Mouse (Mus musculus) layer of hippocampus, adult 9-11 months (tissue): ENCODE measurements around the gene Fam129b.
A peak's percentile ranks its signal among the peaks of the same experiment; 100 is the strongest.

Experiments
- DNase-seq: peaks from one replicate; pipeline ENCODE4 v3.0.0; 2022

The Fam129b gene

GRCm38 (mm10) chr2:32894097-32894496 is 18.2 kb downstream of the Fam129b start:
- no peak for DNase-seq

GRCm38 (mm10) chr2:32895606-32896106 is 19.7 kb downstream of the Fam129b start:
- no peak for DNase-seq

GRCm38 (mm10) chr2:32896507-32897147 is 20.7 kb downstream of the Fam129b start:
- peak; percentile 57 for DNase-seq

GRCm38 (mm10) chr2:32898983-32899382 is 23.1 kb downstream of the Fam129b start:
- DNase-seq = no peak

GRCm38 (mm10) chr2:32902126-32902525 is 26.2 kb downstream of the Fam129b start:
- DNase-seq = no peak

GRCm38 (mm10) chr2:32903470-32903869 is 27.6 kb downstream of the Fam129b start:
- DNase-seq = no peak

GRCm38 (mm10) chr2:32904637-32905036 is 28.7 kb downstream of the Fam129b start:
- DNase-seq = no peak

GRCm38 (mm10) chr2:32905297-32905696 is 29.4 kb downstream of the Fam129b start:
- no peak for DNase-seq

- no peak for DNase-seq
These were observed 31.5 kb downstream of the Fam129b start for GRCm38 (mm10) chr2:32907442-32907841.

GRCm38 (mm10) chr2:32908272-32908671 is 32.4 kb downstream of the Fam129b start:
- peak; percentile 52 for DNase-seq

GRCm38 (mm10) chr2:32908796-32909195 is 32.9 kb downstream of the Fam129b start:
- DNase-seq = no peak

GRCm38 (mm10) chr2:32911639-32912182 is 35.8 kb downstream of the Fam129b start:
- no peak for DNase-seq

- peak; percentile 78 for DNase-seq
These were observed 36.4 kb downstream of the Fam129b start for GRCm38 (mm10) chr2:32912210-32912804.

- DNase-seq = no peak
These were observed 38.4 kb downstream of the Fam129b start for GRCm38 (mm10) chr2:32914362-32914761.

GRCm38 (mm10) chr2:32914896-32915295 is 39.0 kb downstream of the Fam129b start:
- DNase-seq = peak; percentile 37

GRCm38 (mm10) chr2:32917526-32917925 is 41.6 kb downstream of the Fam129b start:
- peak; percentile 80 for DNase-seq

- DNase-seq = no peak
These were observed 42.5 kb downstream of the Fam129b start for GRCm38 (mm10) chr2:32918391-32918790.

- DNase-seq = no peak
These were observed 45.3 kb downstream of the Fam129b start for GRCm38 (mm10) chr2:32921235-32921634.

GRCm38 (mm10) chr2:32921801-32922380 is 46.0 kb downstream of the Fam129b start:
- no peak for DNase-seq

- DNase-seq = no peak
These were observed 46.6 kb downstream of the Fam129b start for GRCm38 (mm10) chr2:32922564-32922963.

- DNase-seq = no peak
These were observed 47.8 kb downstream of the Fam129b start for GRCm38 (mm10) chr2:32923551-32924250.

GRCm38 (mm10) chr2:32924306-32924844 is 48.5 kb downstream of the Fam129b start:
- DNase-seq = no peak
